Mouse (Mus musculus) MEL (cell line): ENCODE data around the gene Slain2. TPM values are rescaled to one million over a fixed set of nuclear protein-coding genes. Genes with fewer than 3 reads are reported as not detected.

Experiments
- DNase-seq: peaks from one replicate; pipeline ENCODE4 v3.0.0; 2011; ENCODE audit warnings: low read depth, low spot score
- H3K27ac ChIP-seq: 2 replicates; pipeline ENCODE4 v1.5.1; 2012; ENCODE audit warnings: low read depth, mild to moderate bottlenecking, control low read depth, low read length, moderate library complexity; ENCODE audit not compliant: control insufficient read depth
- H3K27me3 ChIP-seq, 2 experiments: fragments of 150-350 bp in 1 of 2; sonication (generic) in 1 of 2; 2 replicates each; pipeline ENCODE4 v1.6.1; 2012; ENCODE audit warnings: low read length in 2 of 2, mild to moderate bottlenecking in 2 of 2, improper control_type of control experiment in 1 of 2, moderate library complexity in 1 of 2; ENCODE audit not compliant: insufficient read depth in 2 of 2, control insufficient read depth in 1 of 2
- H3K36me3 ChIP-seq, 2 experiments: 2 replicates each; pipeline ENCODE4 v1.6.1; 2012 to 2014; ENCODE audit warnings: low read length in 2 of 2, improper control_type of control experiment in 1 of 2, inconsistent platforms in 1 of 2, mild to moderate bottlenecking in 1 of 2; ENCODE audit not compliant: insufficient read depth in 2 of 2, control insufficient read depth in 1 of 2
- H3K4me1 ChIP-seq, 2 experiments: fragments of 150-350 bp in 1 of 2; sonication (generic) in 1 of 2; 2 replicates each; pipeline ENCODE4 v1.6.1; 2012; ENCODE audit warnings: low read length in 2 of 2, improper control_type of control experiment in 1 of 2, mild to moderate bottlenecking in 1 of 2; ENCODE audit not compliant: insufficient read depth in 2 of 2, control insufficient read depth in 1 of 2
- H3K4me3 ChIP-seq, 2 experiments: fragments of 150-350 bp in 1 of 2; sonication (generic) in 1 of 2; 2 replicates each; pipeline ENCODE4 v1.5.1; 2012; ENCODE audit warnings: low read depth in 2 of 2, low read length in 2 of 2, mild to moderate bottlenecking in 2 of 2, moderate library complexity in 2 of 2, control low read depth in 1 of 2, improper control_type of control experiment in 1 of 2; ENCODE audit not compliant: control insufficient read depth in 1 of 2, insufficient read depth in 1 of 2
- H3K79me2 ChIP-seq: 2 replicates; pipeline ENCODE4 v1.6.1; 2012; ENCODE audit warnings: mild to moderate bottlenecking, low read length, moderate library complexity; ENCODE audit not compliant: control insufficient read depth, poor library complexity, insufficient read depth
- H3K9ac ChIP-seq: 2 replicates; pipeline ENCODE4 v1.6.1; 2012; ENCODE audit warnings: low read depth, mild to moderate bottlenecking, control low read depth, low read length, moderate library complexity; ENCODE audit not compliant: control insufficient read depth, poor library complexity, severe bottlenecking
- H3K9me3 ChIP-seq: fragments of 150-350 bp; sonication (generic); replicated peaks from 2 replicates; pipeline ENCODE4 v1.6.1; 2012; ENCODE audit warnings: mild to moderate bottlenecking, low read length, improper control_type of control experiment, moderate library complexity; ENCODE audit not compliant: insufficient read depth
- CHD2 ChIP-seq: IDR thresholded peaks from 2 replicates; pipeline ENCODE4 v1.6.1; 2011; ENCODE audit warnings: low read length, improper control_type of control experiment
- E2F4 ChIP-seq: IDR thresholded peaks from 2 replicates; pipeline ENCODE4 v1.6.1; 2011; ENCODE audit warnings: low read depth, low read length, improper control_type of control experiment, borderline replicate concordance
- HCFC1 ChIP-seq: IDR thresholded peaks from 2 replicates; pipeline ENCODE4 v1.6.1; 2012; ENCODE audit warnings: low read depth, mild to moderate bottlenecking, inconsistent platforms, low read length, improper control_type of control experiment, moderate library complexity
- KAT2A ChIP-seq: conservative IDR thresholded peaks from 2 replicates; pipeline ENCODE4 v1.6.1; 2012; ENCODE audit warnings: low read depth, low read length, improper control_type of control experiment, inconsistent platforms
- MAFK ChIP-seq: IDR thresholded peaks from 2 replicates; pipeline ENCODE4 v1.6.1; 2011; ENCODE audit warnings: low read depth, mild to moderate bottlenecking, low read length, improper control_type of control experiment, borderline replicate concordance
- MAX ChIP-seq: IDR thresholded peaks from 2 replicates; pipeline ENCODE4 v1.6.1; 2011; ENCODE audit warnings: low read length, improper control_type of control experiment
- POLR2AphosphoS2 ChIP-seq: IDR thresholded peaks from 2 replicates; pipeline ENCODE4 v1.6.1; 2011; ENCODE audit warnings: low read length, improper control_type of control experiment
- TAL1 ChIP-seq: IDR thresholded peaks from 2 replicates; pipeline ENCODE4 v1.6.1; 2012; ENCODE audit warnings: mild to moderate bottlenecking, inconsistent platforms, low read length, moderate library complexity, mixed read lengths
- TBP ChIP-seq: IDR thresholded peaks from 2 replicates; pipeline ENCODE4 v1.8.0; 2011; ENCODE audit warnings: low read depth, low read length, improper control_type of control experiment
- ZC3H11A ChIP-seq: IDR thresholded peaks from 2 replicates; pipeline ENCODE4 v1.6.1; 2012; ENCODE audit warnings: low read depth, mild to moderate bottlenecking, inconsistent platforms, low read length, improper control_type of control experiment
- ZMIZ1 ChIP-seq: IDR thresholded peaks from 2 replicates; pipeline ENCODE4 v1.6.1; 2012; ENCODE audit warnings: low read depth, mild to moderate bottlenecking, inconsistent platforms, low read length, improper control_type of control experiment, moderate library complexity
- polyA plus RNA-seq, 2 experiments: library from polyadenylated mRNA; stranded (reverse) in 1 of 2; unstranded in 1 of 2; fragments of >175 nt in 1 of 2; fragments of >200 nt in 1 of 2; gene quantifications; 2 replicates each; pipeline versions ENCODE4 v1.2.1 to v1.2.4; 2012; ENCODE audit warnings: low replicate concordance in 2 of 2, low read depth in 1 of 2; ENCODE audit not compliant: insufficient read length in 2 of 2, insufficient read depth in 1 of 2, missing spikeins in 1 of 2
- total RNA-seq: library from RNA; depleted of rRNA; stranded (reverse); fragments of 300-350 nt; gene quantifications from 2 replicates; pipeline ENCODE4 v1.2.3, GENCODE M21; 2012; rRNA removed

The Slain2 gene
- total and polyA plus RNA-seq, 3 experiments: 18.9 to 42.9 (median 29.9) TPM

- no peaks in the 10 kb centered on the region for H3K9me3 ChIP-seq
- H3K27me3 ChIP-seq: no peaks in the 10 kb centered on the region
- H3K79me2 ChIP-seq: no peaks in the 10 kb centered on the region
- H3K4me1 ChIP-seq: no peaks in the 10 kb centered on the region
- H3K36me3 ChIP-seq: no peaks in the 10 kb centered on the region
- H3K9ac ChIP-seq: no peak overlapping the region
- DNase-seq: no peak
- no peak overlapping the region for H3K4me3 ChIP-seq
- no peak overlapping the region for H3K27ac ChIP-seq
- TF ChIP-seq TBP (no peak), MAX (no peak), E2F4 (no peak), CHD2 (no peak)
Observed at GRCm38 (mm10) chr5:73014745-73015144, 100.6 kb downstream of the Slain2 start.

- TF ChIP-seq ZC3H11A (no peak), KAT2A (no peak), TAL1 (no peak), POLR2AphosphoS2 (no peak), MAFK (no peak), ZMIZ1 (no peak), HCFC1 (no peak)
- H3K36me3 ChIP-seq: peaks cover 2% of the 10 kb centered on the region in 2 experiments; a peak in 2 of 4 replicates
Observed at GRCm38 (mm10) chr5:73023801-73024200, 109.7 kb downstream of the Slain2 start.

More at GRCm38 (mm10) chr5:73023801-73024200, 109.7 kb downstream of the Slain2 start:
- no peaks in the 10 kb centered on the region; a peak in 1 of 4 replicates for H3K4me1 ChIP-seq
- no peak overlapping the region for H3K4me3 ChIP-seq
- H3K79me2 ChIP-seq: no peaks in the 10 kb centered on the region
- H3K9me3 ChIP-seq: no peaks in the 10 kb centered on the region
- no peak overlapping the region for H3K9ac ChIP-seq
- no peaks in the 10 kb centered on the region for H3K27me3 ChIP-seq
- no peak for DNase-seq
- no peak overlapping the region for H3K27ac ChIP-seq

Other genes with a start within 250 kb of the Slain2 start
- 0.23 and 0.26 TPM in 2 replicates for gene Txk, start 161.5 kb upstream of the Slain2 start, total RNA-seq
- under 1 TPM in 1 of 2 experiments, not detected in 1; 0.10 TPM for gene Txk, start 161.5 kb upstream of the Slain2 start, polyA plus RNA-seq
- gene Tec, start 45.8 kb upstream of the Slain2 start, total RNA-seq: 44.8 and 57.4 TPM in 2 replicates
- 10 to 100 TPM in 1 of 2 experiments, not detected in 1; 61.1 TPM for gene Tec, start 45.8 kb upstream of the Slain2 start, polyA plus RNA-seq
- gene Gm10135, start 60.4 kb downstream of the Slain2 start, total RNA-seq: 1.5 TPM in 1 of 2 replicates, not detected in the other
- 1 to 10 TPM in 1 of 2 experiments, not detected in 1; 6.0 TPM for gene Gm10135, start 60.4 kb downstream of the Slain2 start, polyA plus RNA-seq
- not detected in 2 replicates for gene Slc10a4, start 92.6 kb downstream of the Slain2 start, total RNA-seq
- not detected for gene Slc10a4, start 92.6 kb downstream of the Slain2 start, polyA plus RNA-seq